Mouse (Mus musculus): ENCODE data around the gene Acot1.

GRCm38 (mm10) chr12:84013130-84013529, 3.8 kb downstream of the Acot1 start:
- no peak for TF ChIP-seq GATA1 (IDR thresholded peaks at IDR 0.05; ENCODE audit: borderline replicate concordance, low read length)
- no peak for TF ChIP-seq FLI1 (IDR thresholded peaks at IDR 0.05; ENCODE audit: low read length)
